Mouse (Mus musculus) spleen, adult 18-20 months (tissue): ENCODE data around the gene Acox3.
A peak's percentile ranks its signal among the peaks of the same experiment; 100 is the strongest.

ENCODE experiments used
- DNase-seq, 2 experiments: peaks; one replicate each; pipeline ENCODE4 v3.0.0; 2022; ENCODE audit warnings: mixed read lengths in 2 of 2

Gene Acox3

DNA sequence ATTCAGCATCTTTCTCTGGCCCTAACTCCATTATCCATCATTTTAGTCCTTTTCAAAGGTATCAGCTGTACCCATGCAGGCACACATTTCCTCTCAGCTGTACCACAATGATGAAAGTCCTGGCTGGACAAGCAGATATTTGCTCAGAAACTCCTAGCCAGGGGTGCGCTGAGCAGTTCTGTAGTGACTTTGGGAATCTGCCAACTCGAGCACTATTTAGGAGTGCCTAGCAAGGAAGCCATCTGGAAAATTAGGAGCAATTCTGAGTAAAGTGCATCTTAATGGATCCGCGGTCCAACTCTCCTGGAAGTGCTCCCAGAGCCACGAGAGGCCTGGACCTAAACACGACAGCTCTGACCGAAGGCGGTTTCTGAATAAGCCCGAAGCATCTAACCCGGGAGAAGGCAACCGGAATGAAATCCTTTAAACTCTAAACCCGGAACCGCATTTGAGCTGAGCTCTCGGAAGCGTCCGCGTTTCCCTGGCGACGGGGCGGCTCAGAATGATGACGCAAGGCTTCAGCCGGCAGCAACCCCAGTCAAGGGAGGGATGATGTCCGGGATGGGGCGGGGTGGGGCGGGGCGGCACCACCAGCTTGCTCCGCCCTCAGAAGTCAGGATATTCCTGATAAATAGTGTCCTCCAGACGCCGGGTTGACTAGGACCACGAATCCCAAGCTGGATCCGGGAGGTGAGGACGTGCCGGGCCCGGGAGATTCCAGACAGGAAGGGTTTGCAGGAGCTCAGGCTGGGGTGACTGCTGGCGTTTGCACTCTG is at the start of gene Acox3:
Acox3 (plus strand) TSS at position 596 of the 776 bp plus-strand sequence.
- peak; percentile 87 to 93 for DNase-seq

DNA sequence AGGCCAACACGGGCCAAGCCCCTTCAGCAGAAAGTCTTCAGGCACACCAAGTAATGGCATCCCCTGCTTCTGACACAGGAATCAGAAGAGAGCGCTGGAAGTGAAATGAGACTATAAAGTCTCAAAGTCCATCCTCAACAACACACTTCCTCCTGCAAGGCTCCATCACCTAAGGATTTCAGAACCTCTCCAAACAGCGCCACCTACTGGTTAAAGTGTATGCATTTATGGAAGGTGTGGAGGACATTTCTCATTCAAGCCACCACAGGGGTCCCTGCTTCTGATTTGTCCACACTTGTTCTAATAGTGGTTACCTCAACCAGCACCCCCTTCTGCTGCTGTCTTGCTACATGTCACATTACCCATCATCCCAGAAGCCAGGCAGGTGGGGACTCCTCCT is 46.6 kb upstream of the Acox3 start:
- no peak for DNase-seq

DNA sequence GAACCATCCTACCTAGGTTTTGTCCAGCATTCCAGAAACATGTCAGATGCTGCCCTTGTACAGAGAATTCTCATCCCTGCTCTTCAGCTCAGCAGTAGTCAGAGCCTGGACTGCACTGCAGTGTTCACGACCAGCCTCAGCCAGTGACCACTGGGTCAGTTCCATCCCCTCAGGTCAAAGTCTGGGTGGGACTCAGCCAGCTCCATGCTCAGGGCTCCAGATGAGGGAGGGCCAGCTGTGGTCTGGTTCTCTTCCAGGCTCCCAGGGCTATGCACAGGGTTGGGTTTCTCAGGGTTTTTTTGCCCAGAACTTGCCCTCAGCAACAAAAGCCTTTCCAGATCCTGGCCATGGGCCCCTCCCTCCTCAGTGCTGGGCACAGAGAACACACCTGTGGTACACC is 45.4 kb upstream of the Acox3 start:
- DNase-seq = no peak

DNA sequence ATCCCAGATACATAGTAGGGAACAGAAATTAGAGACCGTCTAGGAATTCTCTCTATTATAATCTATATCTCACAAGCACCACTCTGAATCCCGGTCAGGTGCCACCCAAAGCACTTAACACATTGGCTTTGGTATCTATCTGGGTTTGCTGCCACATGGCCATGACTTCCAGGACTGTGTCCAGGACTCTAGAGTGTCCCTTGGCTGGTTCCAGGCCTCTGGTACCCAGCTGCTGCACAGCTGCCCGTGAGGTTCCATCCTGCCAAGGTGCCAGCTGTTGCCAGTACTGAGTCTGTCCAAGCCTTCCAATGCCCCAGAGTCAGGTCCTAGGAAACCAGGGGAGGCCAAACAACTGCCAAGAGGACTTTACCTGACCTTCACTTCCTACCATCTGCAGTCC is 44.8 kb upstream of the Acox3 start:
- no peak for DNase-seq

DNA sequence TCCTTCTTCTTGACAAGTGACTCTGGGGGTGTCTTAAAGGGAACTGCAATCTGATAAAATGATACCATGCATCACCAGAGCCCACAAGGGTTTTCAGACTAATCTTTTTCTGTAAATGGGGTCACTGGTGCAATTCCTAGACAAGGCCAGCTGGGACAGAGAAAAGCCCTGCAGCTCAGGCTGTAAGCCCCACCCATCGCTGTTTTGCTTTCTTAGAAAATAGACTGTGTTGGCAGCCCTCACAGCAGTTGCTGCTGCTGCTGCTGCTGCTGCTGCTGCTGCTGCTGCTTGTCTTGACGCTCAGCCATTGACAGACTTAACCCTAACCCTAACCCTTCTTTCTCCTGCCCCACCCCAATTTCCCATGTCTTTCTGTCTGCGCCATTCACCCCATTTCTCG is 43.3 kb upstream of the Acox3 start:
- no peak for DNase-seq

DNA sequence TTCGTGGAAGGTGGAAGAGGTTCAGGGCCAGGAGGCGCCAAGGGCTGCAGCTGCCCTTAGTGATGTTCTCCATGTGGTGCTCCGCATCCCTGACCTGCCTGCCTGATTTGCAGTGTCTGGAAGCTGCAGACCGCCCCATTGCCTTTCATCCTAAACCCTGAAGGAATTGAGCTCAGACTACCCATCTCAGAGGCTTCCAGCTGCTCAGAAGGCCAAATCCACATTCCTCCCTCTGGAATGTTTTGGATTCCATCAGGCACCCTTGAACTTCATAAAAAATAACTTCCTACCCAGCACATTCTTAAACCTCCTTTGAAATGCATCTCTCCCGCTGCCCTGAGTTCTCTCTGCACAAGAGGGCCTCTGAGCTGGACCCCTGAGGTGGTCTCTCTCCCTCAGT is 42.3 kb upstream of the Acox3 start:
- no peak for DNase-seq

DNA sequence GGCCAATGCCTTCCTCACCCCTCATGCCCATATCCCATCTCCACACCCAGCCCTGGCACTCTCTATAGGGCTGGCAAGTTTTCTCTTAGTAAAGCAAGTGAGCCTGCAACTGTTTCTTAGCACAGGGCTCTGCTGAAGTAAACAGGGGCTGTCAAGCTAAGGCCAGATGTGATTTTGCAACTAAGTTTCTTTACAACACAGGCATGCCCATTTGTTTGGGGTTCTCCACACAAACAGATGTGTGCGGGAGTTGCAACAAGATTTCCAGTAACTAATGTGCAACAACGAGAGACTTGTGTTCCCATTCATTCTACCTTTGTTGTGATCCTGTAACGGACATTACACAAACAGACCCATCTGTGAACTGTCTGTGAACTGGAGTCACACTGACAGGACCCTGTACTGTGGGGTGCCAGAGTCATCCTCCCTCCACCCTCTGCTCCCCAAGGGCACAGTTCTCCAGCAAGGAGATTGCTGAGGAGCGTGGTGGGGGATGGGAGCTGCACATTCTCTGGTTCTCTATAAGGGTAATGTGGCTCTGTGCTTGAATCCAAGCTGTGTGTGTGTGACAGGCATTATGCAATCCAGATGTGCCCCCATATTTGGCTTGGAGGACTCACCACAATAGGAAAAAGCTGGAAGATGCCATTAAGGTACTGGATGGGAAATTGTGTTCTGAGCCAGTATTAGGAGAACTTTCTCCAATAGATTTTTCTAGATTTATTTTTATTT is 41.6 kb upstream of the Acox3 start:
- DNase-seq = no peak

DNA sequence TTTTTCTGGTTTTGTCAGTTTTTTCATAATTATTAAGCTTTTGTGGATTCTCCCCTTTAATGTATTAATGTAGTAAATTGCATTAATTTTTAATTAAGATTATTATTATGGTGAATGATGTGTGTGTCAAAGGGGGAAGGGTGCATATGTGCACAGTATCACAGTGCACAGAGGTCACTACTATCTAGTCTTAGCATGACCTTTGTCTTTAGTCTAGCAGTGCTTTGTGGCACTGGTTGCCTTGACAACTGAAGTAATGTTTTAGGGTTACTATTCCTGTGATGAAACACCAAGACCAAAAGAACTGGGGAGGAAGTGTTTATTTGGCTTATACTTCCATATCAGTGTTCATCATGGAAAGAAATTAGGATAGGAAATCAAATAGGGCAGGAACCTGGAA is 36.7 kb upstream of the Acox3 start:
- no peak for DNase-seq

DNA sequence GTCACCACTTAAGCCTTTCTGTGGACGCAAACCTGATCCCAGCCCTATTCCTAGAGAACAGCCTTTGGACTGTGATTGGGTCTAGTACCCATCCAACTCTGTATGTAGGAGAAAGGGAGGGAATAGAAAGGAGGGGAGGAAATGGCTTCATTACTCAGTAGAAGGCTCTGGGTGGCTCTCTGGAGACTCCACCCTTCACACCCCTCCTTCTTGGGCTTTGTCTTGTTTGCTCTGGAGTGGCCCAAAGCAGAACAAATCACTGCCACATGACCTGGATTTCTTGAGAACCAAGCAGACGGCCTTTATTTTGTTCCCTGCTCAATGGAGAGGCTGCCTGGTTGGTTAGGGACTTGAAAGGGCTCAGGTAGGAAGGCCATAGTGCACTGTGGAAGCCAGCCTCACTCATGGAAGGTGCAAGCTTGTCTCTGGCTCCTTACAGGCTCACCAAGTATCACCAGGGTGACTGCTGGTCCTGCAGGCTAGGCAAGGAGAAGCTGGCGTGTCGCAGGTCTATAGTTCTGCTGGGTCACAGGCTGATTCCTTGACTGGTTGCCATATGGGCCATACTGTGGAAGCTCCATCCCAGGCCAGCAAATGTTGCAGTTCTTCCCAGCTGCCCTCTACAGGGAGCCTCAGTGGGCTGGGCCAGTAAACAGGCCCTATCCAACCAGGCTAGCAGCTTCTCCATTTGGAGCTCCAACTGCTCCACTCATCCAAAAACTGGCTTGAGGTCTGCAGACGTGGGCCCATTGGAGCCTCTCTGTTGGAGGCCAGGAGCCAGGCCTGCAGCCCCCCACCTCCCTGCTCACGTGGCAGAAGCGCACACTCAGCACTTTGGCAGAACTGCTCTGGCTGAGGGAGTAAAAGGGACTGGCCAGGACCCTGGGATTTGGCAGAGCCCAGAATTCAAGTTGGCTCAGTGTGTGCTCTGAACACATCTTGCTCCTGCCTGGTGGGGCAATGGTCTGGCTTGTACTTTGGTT is 30.7 kb upstream of the Acox3 start:
- no peak for DNase-seq

DNA sequence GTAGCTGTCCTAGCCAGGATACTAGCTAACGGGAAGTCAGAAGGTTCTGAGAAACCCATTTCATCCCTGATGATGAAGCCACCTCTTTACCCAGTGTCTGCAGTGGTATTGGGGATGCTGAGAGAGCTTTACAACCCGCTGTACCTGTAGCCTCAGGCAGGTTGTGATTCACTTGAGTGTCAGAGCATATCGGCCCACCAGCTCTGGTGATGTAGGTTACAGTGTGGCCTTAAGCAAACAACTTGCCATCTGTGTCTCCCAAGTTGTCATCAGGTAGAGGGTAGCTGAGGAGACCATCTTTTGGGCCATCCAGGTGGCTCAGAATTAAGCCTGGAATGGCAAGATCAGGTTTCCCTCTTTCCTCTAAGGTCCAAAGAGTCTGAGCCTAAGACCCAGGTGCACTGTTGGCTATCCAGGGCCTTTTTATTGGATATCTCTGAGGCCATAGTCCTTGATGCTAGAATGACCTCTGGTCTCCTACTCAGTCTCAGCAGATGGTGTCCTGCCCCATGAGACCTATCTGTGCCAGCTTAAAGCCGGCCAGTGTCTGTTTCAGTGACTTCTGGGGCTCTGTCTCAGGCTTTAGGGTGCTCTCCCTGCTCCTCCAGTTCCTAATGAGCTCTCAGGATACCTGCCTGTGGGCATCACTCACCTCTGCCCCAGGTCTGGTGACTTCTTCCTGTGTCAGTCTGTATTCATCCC is 29.9 kb upstream of the Acox3 start:
- no peak for DNase-seq

DNA sequence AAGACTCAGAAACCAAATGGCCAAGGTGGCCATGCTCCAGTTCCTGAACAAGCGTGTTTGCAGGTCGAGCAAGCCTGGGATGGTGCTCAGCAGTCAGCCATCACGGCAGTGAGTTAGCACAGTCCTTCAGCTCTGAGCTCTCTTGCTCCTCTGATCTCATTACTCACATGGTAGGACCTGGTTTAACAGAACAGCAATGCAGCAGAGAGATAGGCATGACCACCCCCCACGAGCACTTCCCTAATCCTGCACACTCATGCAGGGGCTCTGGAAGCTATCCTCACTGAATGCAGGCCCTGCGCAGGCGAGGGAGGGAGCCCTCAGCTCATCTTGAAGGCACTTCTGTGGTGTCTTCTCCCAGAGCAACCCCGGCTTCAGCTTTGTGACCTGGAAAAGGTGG is 26.4 kb upstream of the Acox3 start:
- DNase-seq = no peak

DNA sequence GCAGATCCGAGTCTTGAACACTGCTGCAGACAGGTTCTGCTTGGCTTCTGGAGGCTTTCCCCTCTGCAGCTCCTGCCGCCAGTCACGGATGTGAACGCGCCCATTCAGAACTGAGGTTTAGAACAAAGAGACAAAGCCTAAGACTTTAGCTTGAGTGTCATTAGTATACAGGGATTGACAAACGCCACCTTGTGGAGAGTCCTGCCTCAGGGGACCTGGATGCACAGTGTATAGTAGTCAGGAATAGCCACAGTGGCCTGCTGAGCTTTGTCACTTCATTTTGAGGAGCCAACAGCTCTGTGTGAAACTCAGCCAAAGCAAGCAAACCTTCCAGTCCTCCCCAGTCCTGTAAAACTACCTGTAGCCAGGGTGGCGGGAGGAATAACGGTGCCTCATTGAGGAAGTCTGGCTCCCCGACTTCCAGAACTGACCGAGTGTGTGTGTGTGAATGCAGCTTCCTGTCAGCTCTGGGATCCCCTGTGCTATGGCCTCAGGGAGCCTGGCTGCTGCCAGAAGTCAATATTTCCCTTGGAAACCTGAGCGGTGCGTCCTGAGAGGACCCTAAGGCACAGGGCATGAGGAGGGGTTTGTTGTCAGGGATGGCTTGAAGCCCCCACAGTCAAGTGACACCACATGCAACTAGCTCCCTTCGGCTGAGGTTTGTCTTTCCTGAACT is 24.8 kb upstream of the Acox3 start:
- no peak for DNase-seq

DNA sequence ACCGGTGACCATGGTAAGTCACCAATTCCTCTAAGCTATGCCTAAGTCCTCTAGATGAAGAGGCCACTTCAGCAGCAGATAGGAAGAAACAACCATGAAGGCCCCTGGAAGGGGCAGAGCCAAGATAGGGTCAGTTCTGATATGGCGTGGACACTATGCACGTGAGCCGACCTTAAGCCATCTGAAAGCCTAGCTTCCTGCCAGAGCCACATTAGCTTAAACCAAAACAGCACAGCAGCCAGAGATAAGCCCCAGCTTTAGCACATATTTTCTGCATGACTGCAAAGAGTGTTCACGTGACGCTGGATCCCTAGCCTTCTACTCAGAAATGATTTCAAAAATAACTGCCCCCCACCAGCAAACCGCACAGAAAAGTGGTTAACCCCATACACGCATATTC is 23.4 kb upstream of the Acox3 start:
- no peak for DNase-seq

DNA sequence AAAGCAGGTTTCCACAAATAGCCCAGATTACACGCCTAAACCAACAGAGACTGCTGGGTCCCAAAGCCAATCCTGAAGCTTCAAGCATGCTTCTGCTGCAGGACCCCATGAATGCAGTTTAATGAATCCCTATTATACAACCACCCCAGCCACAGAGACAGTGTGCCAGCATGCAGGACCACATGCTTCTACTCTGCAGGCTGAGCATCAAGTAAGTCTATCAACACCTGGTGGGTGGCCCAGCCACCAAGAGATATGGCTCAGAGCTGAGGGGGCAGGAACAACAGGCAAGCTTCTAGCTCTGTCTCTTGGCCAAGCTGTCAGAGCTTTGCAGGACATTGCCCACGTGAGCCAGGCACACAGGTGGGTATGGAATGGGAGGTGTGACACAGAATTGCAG is 20.2 kb upstream of the Acox3 start:
- DNase-seq = no peak

DNA sequence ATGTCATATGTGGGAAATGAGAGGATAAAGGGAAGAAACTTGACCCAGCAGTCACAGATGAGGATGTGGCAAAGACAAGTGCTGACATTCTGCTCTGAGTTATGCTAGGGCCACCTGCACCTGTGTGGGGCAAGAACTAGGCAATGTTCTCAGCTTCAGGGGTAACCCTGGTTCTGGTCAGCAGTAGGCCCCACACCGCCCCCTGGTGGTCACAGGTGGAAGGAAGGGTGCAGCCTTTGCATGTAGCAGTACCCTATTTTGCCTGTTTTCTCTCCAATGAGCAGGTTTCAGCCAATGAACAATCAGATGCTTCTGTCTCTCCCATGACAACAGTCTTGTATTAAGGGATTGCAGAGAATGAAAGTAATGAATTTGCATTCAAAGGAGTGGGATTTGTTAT is 19.4 kb upstream of the Acox3 start:
- DNase-seq = peak; percentile 38 to 77

DNA sequence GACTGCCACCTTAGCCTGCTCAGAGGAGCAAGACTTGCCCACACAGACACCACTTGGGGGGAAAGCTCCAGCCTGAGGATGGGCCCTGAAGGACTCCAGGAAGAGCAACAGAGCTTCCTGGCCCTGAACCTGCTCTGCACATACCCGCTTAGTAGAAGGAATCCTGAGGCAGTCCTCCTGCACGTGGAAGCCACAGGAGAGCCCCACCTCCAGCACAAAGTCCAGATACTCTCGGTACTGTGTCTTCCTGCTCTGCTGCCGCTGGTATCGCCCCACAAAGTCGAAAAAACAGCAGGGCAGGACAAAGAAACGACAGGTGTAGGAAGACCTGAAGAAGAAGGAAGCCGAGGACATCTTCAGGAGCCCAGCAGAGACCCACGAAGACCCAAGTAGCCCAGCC is 17.6 kb upstream of the Acox3 start:
- DNase-seq = no peak

DNA sequence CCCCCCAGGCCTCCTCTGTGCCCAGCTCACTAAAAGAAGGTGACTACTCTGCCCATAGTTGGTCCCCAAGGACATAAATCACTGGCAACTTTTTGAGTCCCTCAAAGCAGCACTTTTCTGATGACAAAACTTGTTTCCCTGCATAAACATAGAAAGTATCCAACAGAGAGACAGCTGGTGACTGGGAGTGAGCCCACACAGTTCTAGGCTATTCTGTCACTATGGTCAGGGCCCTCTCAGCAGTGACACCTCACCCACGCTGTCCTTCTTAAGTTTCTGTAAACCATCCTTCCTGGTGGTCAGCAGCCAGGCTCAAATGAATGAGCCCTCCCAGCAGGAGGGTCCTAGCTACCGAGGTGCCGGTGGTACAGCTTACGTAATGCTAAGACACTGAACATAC is 16.2 kb upstream of the Acox3 start:
- no peak for DNase-seq

DNA sequence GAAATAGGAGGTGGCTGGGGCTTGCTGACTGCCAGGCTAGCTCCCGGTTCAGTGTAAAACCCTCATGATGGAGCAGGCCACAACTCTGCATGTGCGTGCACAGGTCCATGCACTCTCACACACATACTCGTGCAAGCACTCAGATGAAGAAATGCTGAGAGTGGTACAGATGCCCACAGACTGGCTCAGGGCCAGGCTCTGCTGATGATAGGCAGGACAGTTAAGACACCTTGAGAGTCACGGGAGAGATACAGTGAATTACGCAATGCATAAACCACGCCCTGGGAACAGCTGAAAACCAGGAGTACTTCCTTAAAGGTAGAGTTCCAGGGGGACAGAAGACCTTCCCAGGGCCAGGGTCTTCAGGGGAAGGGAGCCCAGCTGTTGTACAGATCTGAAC is 11.3 kb upstream of the Acox3 start:
- no peak for DNase-seq

DNA sequence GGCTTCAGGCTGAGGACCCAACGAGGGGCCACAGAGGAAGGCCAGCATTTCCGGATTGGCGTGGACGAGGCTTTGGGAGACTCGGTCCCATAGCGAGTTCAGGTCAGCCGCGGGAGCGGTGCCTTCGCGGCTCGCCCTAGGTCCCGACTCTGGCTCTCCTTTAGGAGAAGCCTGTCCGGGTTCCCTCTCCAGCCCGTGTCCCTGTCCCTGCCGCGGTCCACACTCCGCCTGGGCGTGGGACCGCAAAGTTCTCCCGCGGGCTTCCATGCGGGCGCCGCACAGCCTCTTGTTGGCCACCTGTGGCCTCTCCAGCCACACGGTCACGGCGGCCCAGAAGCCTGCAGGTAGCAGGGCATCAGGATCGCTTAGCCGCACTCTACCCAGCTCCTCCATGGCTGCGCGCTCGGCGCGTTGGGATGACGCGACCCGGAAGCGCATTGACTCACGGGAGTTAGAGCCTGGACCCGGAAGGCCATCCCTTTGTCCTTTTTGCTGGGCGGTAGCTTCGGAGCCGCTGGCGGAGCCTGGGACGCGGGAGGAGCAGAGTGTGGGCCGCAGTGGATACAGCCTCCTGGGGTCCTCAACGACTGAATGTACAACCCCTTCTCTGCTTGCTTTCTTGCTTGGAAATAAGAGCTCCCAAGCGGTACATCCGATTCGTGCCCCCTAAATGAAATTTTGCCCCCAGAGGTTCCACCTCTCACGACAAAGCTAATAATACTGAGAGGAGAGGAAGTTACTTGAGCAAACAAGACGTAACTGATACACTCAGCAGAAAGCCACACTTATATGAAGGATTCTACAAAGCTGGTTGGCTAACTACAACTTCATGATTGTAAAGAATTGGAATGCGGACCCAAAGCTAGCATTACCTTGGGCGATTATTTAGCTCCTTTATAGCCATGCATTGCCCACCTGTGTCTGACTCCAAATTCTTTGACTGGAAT is 7.9 kb upstream of the Acox3 start, which contains the start of gene Trmt44:
Trmt44 (minus strand) TSS at position 418 of the 947 bp plus-strand sequence.
- DNase-seq = peak; percentile 77 to 88

DNA sequence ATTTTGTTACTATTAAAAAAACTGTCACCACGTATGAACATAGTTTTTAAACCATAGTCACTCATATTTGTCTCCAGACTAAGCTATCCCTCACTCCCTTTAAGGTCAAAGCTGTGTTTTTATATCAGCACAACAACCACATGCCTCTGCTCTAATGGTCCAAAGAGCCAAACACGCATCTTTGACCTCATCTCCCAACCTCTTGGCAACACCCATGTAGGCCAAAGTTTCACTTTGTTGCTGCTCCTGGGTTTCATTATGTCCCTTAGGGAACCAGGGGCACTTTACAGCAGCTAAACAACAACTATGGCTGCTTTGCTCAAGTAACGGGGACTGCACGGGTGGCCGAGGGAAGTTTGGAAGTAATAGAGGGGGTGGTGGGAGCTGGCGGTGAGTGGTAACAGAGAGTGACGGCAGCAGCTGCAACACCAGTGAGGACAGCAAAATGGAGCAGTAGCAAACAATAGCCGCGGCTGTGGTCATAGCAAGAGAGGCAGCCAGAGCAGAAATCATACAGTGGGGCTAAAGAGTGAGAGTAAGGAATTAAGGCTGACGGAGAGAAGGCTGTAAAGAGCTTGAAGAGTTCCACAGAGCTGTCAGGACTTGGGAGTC is 6.3 kb upstream of the Acox3 start:
- DNase-seq = no peak
